Mouse (Mus musculus): ENCODE data around the gene Trappc5.
A peak's percentile ranks its signal among the peaks of the same experiment; 100 is the strongest.

The Trappc5 gene

DNA sequence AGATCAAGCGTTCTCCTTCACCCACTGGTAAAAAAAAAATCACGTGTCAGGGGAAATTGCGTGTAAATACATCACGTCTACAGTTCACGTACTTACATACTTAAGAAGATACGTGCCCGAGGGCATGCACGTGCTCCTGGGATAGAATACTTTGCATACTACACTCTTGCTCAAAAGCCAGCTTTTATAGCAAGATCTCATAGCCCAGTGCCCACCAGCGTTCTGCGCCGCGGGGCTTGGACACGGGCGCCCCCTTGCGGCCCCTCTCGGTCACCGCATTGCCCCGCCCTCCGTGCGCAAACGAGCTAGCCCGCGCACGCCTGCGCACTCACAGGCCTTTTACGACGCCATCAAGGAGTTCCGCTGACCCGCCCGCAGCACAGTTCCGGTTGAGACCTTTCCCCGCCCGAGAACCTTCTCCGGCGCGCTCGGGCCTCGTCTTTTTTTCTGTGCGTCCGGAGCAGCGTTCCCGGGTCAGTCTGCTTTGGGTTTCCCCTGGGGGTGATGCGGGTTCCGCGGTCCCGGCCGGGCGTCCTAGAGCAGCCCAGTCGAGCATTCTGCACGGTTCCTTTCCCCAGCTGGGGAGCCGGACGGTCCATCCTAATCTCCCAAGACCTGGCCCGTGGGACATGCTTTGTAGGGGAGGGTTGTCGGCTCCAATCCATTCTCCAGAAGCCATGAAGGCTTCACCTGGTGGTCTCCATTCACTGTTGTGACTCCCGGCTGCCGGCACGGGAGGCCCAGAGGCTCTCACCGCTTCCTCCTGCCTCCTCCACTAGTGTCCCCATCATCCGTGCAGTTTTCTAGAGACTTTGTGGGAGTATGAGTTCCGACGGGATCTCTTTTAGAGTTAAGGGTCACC, at the start of gene Trappc5:
Trappc5 (plus strand) TSS at position 169 of the 862 bp plus-strand sequence.
- DNase-seq (ENCODE audit: extremely low spot score, low read depth, low spot score): peak; percentile 54

DNA sequence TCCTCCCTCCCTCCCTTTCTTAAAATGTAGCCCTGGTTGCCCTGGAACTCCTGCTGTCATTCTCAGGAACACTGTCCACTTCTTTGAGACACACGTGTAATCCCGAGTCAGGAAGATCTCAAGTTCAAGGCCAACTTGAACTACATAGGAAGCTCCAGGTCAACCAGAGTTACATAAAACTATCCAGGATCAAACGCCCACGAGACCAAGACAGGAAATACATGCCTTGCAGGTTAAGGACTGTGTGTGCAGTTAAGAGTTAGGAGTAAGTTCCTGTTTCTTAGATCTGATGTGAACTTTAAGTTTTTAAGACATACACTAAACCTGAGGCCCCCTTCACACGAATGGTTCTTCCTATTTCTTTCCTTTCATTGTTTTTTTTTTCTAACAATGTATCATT, 49.1 kb upstream of the Trappc5 start:
- no peak for DNase-seq (ENCODE audit: extremely low spot score, low read depth, low spot score)

DNA sequence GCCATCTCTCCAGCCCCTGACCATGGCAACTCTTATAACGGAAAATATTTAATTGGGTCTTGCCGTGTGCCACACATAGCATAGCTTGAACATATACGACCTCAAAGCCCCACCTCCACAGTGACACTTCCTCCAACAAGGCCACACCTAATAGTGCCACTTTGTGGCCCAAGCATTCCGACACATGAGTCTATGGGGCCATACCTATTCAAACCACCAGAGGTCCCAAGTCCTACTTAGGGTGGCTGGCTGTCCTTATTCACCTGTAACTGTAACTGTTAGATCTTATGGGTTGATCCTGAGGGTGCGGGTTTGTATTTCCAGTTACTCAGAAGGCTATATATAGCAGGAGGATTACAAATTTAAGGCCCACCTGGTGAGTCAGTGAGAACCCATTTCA, 48.1 kb upstream of the Trappc5 start:
- DNase-seq (ENCODE audit: extremely low spot score, low read depth, low spot score): no peak

DNA sequence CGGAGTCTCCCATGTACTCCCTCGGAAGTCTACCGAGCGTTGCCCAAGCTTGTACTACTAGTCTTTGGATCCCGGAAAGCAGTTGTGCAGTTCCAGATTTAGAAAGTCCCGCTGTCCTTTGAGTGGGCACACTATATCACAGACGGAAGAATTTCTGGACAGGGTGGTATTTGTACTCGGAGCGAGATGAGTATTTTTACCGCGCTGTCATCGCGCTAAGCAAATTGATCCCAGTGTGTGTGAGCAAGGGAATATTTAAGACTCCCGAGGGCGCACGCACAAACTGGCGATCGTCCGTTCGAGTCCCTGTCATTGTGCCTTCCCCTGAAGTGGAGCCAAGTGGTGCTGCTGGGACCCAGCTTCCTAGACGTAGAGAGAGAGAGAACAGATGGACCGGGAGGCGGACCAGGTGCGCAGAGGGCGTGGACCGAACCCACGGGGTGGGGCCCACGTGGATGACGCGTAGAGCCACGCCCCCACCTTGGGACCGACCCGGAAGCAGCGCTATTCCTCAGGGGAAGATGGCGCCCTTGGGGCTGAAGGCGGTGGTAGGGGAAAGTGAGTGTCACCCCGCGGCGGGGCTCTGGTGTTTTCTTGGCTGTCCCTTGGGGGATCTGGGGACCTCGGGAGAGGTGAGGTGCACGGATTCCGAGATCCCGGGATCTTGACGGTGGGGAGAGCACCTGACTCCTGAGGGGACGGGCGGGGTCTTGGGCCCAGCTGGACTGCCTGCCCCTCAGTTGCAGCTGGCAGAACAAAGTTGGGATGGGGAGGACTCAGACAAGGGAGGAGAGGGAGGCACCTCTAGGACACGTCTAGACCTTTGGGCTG, 45.2 kb upstream of the Trappc5 start, which contains the start of gene Stxbp2:
Stxbp2 (plus strand) TSS at position 309 of the 831 bp plus-strand sequence.
- no peak for DNase-seq (ENCODE audit: extremely low spot score, low read depth, low spot score)

DNA sequence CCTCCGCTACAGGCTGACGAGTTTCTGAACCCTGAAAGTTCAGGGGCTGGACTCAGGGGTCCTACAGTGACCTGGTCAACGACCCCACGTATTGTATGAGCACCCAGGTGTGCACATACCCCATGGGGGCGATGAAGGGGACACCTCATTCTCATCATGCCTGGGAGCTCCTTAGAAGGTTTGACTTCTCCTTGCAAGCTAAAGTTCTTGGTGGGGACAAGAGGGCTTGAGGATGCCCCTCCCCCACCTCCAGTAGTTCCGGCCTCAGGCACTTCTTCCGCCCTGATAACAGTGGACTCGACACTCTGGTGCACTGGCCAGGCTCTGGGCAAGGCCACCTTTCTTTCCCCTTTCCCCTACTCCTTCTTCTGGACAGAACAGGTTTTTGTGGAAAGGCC, 44.6 kb upstream of the Trappc5 start:
- DNase-seq (ENCODE audit: extremely low spot score, low read depth, low spot score): no peak

DNA sequence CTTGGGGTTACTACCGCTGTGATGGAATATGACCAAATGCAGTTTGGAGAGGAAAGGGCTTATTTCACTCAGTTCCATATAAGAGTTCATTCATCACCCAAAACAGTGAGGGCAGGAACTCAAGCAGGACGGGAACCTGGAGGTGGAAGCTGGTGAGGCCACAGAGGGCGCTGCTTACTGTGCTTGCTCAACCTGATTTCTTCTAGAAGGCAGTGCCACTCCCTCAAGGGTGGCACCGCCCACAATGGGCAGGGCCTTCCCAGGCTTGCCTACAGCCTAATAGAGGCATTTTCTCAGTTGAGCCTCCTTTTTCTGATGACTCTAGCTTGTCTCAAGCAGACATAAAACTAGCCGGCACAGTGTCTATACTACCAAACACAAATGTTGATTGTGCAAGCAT, 30.3 kb upstream of the Trappc5 start:
- no peak for DNase-seq (ENCODE audit: extremely low spot score, low read depth, low spot score)

DNA sequence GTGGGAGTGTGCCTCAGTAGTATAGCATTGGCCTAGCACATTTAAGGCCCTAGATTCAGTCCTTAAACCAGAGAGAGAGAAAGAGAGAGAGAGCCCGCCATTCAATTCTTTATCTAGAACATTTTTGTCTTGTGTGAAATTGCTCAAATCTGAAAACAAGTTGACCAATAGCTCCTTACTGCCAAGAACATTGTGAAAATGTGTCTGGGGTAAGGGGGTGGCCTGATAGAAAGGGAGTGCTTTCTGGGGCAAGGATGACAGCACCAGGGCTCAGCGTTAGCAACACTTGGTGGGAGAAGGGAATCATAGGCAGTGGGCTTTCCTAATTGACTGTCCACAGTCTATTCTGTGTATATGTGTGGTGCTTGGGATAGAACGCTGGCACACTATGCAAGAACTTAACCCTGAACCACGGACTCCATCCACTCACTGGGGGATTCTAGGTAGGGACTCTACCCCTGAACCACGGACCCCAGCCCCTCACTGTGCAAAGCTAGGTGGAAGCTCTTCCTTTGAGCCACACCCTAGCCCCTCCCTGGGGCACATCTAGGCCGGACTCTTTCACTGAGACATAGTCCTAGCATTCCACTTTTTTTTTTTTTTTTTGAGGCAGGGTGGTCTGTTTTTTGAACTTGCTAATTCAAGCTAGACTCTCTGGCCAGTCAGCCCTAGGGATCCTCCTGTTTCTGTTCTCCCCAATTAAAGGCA, 29.1 kb upstream of the Trappc5 start:
- DNase-seq (ENCODE audit: extremely low spot score, low read depth, low spot score): no peak

DNA sequence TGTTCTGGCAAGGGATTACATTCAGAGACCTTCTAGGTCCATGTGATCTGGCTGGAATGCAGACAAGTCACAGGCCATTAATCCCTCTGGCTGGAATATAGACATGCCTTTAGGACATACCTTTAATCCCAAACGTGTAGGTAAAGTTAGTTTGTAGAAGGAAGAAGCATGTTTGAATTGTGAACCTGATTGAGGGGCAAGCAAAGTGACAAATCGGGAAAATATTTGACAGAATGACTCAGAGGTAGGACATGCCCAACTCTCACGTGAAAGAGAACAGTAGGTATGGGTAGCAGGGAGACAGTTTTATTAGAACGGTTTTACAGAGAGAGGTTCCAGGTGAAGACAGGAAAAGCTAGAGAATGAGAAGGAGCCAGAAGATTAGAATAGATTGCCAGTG, 28.5 kb upstream of the Trappc5 start:
- no peak for DNase-seq (ENCODE audit: extremely low spot score, low read depth, low spot score)

DNA sequence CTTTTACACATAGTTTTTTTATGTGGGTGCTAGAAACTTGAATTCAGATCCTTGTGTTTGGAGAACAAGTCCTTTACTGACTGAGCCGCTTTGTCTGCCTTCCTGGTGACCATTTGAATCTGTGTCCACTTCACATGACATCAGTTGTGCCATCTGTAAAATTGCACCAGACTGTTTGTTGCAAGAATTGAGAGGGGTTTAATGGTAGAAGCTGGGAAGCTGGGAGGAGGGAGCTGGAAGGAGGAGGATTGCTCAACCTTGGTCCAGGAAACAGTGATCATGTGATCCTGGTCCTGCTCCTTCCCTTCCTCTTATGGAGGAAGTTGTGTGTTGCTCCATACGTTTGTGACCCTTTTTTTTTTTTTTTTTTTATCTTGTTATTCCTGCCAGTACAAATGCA, 27.8 kb upstream of the Trappc5 start:
- DNase-seq (ENCODE audit: extremely low spot score, low read depth, low spot score): no peak

DNA sequence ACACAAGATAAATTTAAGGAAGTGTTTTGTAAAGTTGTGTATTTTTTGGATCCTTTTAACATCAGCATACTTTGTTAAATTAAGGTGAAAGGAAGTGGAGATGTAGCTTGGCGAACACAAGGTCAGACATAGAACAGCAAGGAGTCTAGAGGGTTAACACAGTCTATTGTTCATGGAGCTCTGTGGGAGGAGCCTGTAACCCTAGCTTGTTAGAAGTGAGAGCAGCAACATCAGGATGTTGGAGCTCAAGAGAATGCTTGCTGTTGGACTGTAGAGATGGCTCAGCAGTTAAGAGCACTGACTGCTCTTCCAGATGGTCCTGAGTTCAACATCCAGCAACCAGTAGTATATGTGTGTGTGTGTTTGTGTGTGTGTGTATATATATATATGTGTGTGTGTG, 27.1 kb upstream of the Trappc5 start:
- no peak for DNase-seq (ENCODE audit: extremely low spot score, low read depth, low spot score)

DNA sequence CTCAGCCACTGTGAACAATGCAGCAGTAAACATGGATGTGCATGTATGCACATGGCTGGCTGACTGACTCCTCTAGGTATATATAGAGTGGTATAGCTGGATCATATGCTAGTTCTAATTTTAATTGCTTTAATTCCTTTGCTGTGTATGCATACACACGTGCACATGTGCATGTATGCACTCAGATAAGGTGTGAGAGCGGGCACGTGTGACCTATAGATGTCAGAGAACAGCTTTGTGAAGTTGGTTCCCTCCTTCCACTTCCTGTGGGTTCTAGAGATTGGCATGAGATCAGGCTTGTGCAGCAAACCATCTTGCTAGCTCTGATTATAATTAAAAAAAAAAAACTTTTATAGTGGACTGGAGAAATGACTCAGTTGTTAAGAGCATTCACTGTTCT, 23.3 kb upstream of the Trappc5 start:
- DNase-seq (ENCODE audit: extremely low spot score, low read depth, low spot score): no peak

DNA sequence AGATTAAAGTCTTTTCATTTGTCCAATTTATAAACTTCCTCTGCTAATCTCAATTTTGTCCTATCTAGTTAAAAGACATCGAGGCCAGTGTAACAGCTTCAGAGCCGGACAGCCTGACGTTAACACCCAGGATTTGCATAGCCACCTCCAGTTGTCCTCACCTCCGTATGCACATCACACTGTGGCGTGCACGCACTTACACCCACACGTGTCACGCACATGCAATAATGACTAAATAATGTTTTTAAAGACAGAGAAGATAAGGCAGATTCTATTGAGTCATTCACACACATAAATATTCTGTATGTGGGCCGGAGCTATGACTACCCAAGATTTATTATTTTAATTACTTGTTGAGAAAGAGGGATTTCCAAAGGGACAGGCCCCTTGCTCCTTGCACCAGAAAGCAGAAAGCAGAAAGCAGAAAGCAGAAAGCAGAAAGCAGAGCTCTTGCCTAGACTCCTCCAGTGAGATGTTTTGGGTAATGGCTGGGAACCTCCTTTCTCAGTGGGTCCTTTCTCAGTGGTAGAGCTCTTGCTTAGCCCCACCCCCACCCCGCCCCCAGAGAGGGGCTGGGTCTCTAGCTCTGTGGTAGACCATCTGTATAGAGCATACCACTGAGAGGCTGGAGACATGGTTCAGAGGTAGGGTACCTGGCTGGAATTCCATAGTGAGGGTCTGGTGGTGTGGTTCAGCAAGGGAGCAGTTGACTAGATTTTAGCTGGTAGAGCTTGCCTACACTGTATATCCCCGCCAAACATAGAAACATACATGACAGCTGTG, 21.2 kb upstream of the Trappc5 start:
- DNase-seq (ENCODE audit: extremely low spot score, low read depth, low spot score): no peak

DNA sequence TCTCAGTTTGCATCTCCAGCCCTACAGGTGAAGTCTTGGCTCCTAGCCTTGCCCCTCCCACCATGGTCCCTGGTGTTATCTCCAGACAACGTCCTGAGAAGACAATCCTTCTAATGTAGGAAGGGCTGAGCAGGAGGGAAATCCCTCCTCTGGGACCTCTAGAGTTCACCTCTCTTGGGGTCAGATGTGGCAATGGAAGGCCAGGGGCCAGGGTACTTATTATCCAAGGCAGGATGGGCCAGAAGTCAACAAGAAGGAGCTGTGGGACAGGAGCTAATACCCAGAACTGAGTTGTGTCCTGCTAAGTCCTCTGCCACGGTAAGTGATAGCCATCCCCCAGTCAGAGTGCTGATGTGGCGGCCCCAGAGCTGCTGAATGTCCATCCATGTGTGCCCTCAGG, 20.6 kb upstream of the Trappc5 start, which contains the start of gene Retn:
Retn (plus strand) TSS at position 245 of the 400 bp plus-strand sequence.
- no peak for DNase-seq (ENCODE audit: extremely low spot score, low read depth, low spot score)

DNA sequence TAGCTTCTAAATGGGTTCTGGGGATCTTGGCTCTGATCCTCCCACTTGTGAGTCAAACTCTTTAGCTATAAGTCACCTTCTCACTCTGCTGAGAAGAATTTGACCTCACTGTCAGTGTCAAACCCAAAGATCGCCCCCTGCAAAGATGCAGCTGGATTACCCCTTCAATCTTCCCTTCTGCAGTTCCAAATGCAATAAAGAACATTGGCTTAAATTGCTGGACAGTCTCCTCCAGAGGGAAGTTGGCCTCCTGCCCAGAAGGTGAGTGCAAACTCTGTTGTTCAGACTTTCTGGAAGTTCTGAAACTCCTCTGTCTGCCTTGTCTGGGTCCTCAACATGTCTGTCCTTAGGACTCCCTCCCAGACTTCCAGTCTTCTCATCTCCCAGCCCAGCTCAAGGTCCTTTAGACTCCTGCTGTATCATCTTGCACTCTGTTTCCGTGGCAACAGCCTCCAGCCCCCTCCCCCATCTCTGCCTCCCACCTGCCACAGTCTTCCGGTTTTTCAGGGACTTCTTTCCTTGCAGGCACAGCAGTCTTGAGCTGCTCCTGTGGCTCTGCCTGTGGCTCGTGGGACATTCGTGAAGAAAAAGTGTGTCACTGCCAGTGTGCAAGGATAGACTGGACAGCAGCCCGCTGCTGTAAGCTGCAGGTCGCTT, 19.2 kb upstream of the Trappc5 start:
- DNase-seq (ENCODE audit: extremely low spot score, low read depth, low spot score): no peak

DNA sequence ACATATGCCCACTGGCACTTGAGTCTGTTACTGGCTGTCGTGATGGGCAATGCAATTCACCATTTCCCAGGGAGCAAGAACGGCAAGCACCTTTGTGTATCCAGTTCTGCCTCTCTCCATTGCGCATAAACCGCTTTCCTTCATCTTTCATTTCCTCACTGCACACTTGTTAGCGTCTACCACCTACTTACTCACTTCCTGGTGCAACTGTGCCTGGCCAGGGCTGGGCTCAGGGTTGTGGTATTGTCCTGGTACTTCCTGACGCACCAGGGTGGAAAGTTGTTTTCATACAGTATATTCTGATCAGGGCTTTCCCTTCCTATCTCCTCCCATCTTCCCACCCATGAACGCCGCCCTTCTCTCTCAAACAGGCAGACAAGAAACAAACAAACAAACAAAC, 15.2 kb upstream of the Trappc5 start:
- DNase-seq (ENCODE audit: extremely low spot score, low read depth, low spot score): no peak

DNA sequence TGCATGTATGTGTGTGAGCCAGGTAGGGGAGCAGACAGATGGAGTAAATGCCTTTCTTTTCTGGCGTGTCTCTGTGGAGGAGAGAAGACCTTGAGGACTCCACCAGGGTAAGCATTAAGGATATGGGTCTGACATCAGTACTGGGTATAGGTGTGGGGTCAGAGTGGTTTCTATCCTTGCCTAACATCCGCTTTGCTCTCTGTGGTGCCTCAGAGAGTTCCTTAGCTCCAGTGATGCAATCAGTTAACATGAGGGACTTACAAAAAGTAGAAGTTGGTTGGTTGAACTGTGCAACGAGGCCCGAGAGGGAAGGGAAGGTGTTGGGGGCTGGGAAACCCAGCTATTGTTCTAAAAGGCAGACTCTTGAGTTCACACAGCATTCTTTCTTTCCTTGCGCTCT, 11.7 kb upstream of the Trappc5 start:
- DNase-seq (ENCODE audit: extremely low spot score, low read depth, low spot score): no peak

DNA sequence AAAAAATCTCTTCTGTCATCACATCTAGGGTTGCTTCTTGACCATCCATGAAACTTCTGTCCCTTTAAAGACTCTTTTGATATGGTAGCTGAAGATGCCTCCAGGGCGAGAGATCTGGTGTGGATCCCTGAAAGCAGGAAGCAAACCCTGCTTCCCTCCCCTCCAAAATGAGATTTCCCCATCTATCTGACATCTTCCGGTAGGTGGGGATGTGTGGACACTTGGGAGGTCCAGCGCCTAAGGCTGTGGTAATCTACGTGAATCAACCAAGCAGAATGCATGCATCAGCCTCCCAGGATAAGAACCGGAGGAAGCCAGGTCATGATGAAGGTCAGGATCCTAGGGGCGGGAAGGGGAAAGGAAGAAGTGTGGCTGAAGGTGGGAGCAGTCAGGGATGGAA, 10.6 kb upstream of the Trappc5 start, which contains the start of gene Mcemp1:
Mcemp1 (plus strand) TSS at position 248 of the 400 bp plus-strand sequence.
- no peak for DNase-seq (ENCODE audit: extremely low spot score, low read depth, low spot score)

DNA sequence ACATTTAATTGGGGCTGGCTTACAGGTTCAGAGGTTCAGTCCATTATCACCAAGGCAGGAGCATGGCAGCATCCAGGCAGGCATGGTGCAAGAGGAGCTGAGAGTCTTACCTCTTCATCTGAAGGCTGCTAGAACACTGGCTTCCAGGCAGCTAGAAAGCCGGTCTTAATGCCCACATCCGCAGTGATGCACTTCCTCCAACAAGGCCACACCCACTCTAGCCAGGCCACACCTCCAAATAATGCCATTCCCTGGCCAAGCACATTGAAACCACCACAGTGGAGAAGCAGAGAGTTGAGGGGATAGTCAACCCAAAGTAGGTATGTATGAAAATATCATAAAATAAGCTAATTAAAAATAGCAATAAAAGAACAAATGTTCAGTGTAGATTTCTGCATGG, 5.7 kb upstream of the Trappc5 start:
- no peak for DNase-seq (ENCODE audit: extremely low spot score, low read depth, low spot score)

DNA sequence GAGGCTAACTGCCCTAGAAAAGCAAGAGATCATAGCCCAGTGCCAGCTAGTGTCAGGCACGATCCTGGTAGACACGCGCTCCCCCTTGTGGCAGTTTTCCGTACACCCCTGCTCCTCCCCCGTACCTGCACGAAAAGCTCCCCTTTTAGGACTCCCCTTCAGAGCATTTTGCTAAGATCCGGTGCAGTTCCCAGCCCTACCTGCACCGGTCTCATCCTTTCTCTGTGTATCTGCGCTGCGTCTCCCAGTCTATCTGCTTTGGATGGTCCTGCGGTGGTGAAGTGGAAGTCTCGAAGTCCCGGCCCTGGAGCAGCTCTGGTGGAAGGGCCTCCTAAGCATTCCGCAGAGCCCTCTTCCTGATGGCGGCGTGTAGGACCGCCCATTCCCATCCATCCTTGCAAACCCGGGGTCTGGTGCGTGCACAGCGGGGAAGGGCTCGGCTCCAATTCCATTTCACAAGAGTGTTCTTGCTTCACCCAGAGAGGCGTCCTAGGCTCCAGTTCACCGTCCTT, 4.1 kb upstream of the Trappc5 start, which contains the start of gene Fcor:
Fcor (minus strand) TSS at position 383 of the 512 bp plus-strand sequence.
- DNase-seq (ENCODE audit: extremely low spot score, low read depth, low spot score): peak; percentile 60

DNA sequence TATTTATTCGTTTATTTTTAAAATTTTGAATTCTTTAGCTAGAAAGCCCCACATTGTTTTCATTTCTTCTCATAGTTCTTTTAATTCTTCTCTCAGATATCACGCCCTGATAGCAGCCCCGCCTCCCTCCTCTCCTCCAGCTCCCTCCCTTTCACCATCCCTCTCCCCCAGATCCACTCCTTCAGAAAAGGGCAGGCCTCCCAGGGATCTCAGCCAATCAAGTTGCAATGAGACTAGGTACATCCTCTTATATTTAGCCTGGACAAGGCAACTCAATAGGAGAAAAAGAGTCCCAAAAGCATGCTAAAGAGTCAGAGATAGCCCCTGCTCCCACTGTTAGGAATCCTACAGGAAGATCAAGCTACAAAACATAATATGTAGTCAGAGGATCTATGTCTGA, 1.4 kb upstream of the Trappc5 start:
- DNase-seq (ENCODE audit: extremely low spot score, low read depth, low spot score): no peak
